Mouse (Mus musculus) Muller cell, postnatal 12 days (primary cell): ENCODE measurements around the gene Rab5if.
"Not testable (repeated sequence)": the region's sequence is repeated elsewhere in the genome, so short reads cannot be mapped to it uniquely, and the experiment has no call there.

ENCODE experiments used
- DNase-seq: peaks from one replicate; pipeline ENCODE4 v3.0.0-alpha.2; 2015; ENCODE audit errors: inconsistent ontology term

Gene Rab5if

DNA sequence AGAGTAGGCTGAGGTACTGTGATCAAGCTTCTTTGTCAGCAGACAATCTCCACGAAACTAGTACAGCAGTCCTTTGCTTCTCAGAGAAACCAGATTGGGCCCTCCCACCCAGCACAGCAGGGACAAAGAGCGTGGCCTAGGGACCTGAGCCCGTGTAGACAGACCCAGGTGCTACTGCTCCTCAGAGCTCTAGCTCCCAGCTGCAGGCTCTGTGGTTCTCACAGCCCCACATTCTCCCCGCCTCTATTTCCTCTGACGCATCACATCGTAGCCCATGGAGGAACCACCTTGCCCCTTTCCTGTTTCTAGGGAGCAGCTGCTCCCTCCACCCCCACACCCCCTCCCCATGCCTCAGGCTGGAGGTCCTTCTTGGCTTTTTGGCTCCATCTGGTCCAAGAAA lies 24.1 kb downstream of the Rab5if start, which contains the start of gene Sla2:
Sla2 (minus strand) TSS at position 176 of the 400 bp plus-strand sequence.
- no peak for DNase-seq

DNA sequence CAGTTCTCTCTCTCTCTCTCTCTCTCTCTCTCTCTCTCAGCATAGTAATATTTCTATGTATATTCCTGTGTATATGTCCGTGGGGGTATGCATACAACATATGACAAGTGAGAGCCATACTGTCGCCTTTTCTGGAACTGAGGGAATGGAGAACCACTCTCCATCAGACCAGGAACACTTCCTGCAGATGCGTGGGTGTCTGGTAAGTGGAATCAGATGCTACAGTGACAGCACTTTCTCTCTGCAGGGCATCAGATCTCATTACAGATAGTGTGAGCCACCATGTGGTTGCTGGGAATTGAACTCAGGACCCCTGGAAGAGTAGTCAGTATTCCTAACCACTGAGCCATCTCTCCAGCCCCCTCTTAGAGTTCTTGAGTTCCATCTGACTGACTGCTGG lies 25.6 kb downstream of the Rab5if start:
- DNase-seq: no peak

- DNase-seq: no peak
These were observed 29.3 kb downstream of the Rab5if start for GRCm38 (mm10) chr2:156892240-156892639.

GRCm38 (mm10) chr2:156892821-156893220 lies 29.9 kb downstream of the Rab5if start:
- DNase-seq: no peak

DNA sequence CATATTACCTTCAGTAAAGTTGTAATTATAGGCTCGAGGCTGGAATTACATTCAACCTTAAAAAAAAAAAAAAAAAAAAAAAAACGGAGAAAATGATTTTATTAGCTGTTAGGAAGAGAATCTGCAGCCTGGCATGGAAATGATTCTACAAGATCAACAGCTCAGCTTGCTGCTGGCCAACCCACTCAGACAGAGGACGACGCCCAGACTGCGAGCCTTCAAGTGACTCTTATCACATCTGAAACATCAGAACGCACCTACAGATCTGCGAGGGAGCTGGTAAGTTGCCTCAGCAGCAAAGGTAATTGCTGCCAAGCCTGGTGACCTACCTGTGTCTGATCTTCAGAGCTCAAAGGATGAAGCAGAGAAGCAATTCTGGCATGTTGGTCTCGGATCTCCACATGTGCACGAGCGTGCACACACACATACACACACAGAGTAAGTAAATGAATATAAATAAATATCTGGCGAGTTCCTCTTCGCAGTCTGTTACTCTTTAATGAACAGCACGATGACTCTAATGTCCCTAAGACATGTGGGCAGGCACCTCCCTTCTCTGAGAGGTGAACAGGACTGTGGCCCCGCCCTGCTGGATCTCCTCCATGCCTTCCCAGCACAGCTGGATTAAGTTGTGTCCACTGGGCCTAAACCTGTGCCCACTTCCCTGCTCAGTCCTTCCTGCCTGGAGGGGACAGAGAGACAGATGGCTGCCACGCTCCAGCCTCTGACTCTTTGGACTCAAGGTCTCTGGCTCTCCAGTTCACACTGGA lies 31.8 kb downstream of the Rab5if start:
- DNase-seq: no peak

DNA sequence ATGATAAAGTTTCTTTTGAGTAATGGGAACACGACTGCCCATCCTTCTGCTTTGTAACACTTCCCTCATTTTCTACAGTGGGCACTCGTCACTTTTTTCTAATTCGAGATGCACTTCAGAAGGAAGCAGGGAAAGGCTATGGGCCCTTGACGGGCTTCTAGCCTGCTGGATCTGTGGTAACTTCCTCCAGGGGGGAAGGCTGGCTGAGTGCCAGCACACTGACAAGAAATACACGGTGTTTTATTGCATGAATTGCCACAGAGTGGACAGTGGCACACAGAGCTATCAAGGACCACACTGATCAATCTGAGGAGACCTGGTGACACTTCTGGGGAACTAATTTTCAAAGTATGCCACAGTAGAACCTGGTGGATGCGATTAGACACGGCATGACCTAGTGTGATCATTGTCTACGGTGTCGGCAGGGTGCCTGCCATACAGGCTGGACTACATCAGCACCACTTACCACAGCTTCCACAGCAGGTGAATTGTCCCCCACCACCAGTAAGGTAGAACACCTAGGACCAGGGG lies 33.5 kb downstream of the Rab5if start:
- no peak for DNase-seq

DNA sequence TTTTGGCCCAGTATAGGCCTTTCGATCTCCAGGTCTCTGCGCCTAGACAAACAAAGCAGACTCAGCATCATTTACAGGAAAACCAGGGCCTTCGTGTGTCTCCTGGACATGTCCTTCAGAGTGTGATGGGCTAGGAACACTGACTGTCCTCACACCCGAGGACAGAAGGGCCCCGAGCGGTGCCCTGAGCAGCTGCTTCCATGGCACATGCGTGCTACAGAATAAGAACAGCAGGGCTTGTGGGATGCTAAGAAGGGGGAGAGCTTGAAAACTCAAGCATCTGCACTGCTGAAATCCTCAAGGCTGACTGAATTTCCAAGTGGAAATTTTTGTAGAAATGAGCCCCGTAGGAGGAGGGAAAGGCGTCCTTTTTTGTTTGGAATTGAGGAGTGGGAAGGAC lies 34.1 kb downstream of the Rab5if start:
- no peak for DNase-seq

- DNase-seq: no peak
These were observed 35.4 kb downstream of the Rab5if start for GRCm38 (mm10) chr2:156898374-156898773.

DNA sequence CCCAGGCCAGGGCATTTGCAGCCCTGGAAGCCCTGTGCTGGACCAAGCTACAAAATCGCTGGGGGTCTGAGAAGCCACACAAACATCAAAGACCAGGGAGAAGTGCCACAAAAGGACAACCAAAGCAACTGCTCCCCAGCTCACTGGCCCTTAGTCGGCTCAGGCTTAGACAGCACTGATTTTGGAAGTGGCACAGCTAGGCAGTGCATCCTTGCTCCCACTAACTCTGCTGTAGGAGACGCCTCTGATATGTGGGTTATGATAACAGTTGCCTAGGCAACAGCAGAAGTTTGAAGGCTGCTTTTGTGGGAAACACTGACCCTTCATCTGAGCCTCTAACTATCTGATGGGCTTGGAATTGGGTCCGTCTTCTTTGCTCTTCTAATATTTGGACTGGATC lies 36.3 kb downstream of the Rab5if start:
- no peak for DNase-seq

- no peak for DNase-seq
These were observed 38.4 kb downstream of the Rab5if start for GRCm38 (mm10) chr2:156901344-156901743.

GRCm38 (mm10) chr2:156901883-156902282 lies 39.0 kb downstream of the Rab5if start:
- no peak for DNase-seq

GRCm38 (mm10) chr2:156902411-156902810 lies 39.5 kb downstream of the Rab5if start:
- not testable (repeated sequence) for DNase-seq

GRCm38 (mm10) chr2:156903367-156903766 lies 40.4 kb downstream of the Rab5if start:
- DNase-seq: no peak

- DNase-seq: peak; percentile 37
These were observed 42.2 kb downstream of the Rab5if start for GRCm38 (mm10) chr2:156904976-156905717.

- not testable (repeated sequence) for DNase-seq
These were observed 43.0 kb downstream of the Rab5if start for GRCm38 (mm10) chr2:156905931-156906330.

- DNase-seq: peak; percentile 28
These were observed 50.3 kb downstream of the Rab5if start for GRCm38 (mm10) chr2:156913191-156913590.

- no peak for DNase-seq
These were observed 52.6 kb downstream of the Rab5if start for GRCm38 (mm10) chr2:156915559-156915958.

- DNase-seq: no peak
These were observed 53.6 kb downstream of the Rab5if start for GRCm38 (mm10) chr2:156916419-156917125.

GRCm38 (mm10) chr2:156918562-156918961 lies 55.6 kb downstream of the Rab5if start:
- DNase-seq: no peak

GRCm38 (mm10) chr2:156919191-156919590 lies 56.3 kb downstream of the Rab5if start:
- not testable (repeated sequence) for DNase-seq

DNA sequence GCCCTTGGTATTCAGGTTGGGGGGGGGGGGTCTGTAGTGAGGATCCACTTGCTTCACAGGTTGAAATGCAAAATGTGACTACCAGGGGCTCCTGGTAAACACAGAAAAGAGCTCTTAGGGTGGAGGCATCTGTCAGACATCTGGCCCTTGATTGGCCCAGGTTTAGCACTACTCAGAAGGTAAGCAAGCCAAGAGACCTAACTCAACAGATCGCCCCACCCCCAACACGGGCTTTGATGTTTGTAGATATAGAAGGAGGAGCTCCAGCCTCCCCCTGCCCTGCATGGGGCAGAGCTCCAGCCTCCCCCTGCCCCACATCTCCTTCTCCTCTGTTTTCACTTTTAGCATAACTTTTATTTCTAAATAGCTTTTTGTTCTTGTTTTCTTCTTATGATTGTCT lies 56.9 kb downstream of the Rab5if start:
- DNase-seq: no peak

- no peak for DNase-seq
These were observed 60.1 kb downstream of the Rab5if start for GRCm38 (mm10) chr2:156923057-156923456.
